Mouse (Mus musculus) lung, postnatal 0 days (tissue): Measurements from ENCODE around the gene Gabrp. TPM values are rescaled to one million over a fixed set of nuclear protein-coding genes. Genes with fewer than 3 reads are reported as not detected.
A peak's percentile ranks its signal among the peaks of the same experiment; 100 is the strongest.

Source experiments
- ATAC-seq: fragments of 200-750 bp; cut with Nextera tagmentation; 2 replicates; pipeline ENCODE4 v1.8.0; 2017; ENCODE audit warnings: moderate library complexity
- DNase-seq: peaks from one replicate; pipeline ENCODE4 v3.0.0-alpha.2; 2016; ENCODE audit warnings: low spot score
- H3K27ac ChIP-seq: fragments of 300-500 bp; sonication (generic); 2 replicates; pipeline ENCODE4 v1.5.1; 2014; ENCODE audit warnings: antibody characterized with exemption, mild to moderate bottlenecking, low read length, mixed read lengths
- H3K27me3 ChIP-seq: fragments of 300-500 bp; sonication (generic); replicated peaks from 2 replicates; pipeline ENCODE4 v1.6.1; 2014; ENCODE audit warnings: low read length, mixed read lengths; ENCODE audit not compliant: insufficient read depth
- H3K36me3 ChIP-seq: fragments of 300-500 bp; sonication (generic); 2 replicates; pipeline ENCODE4 v1.6.1; 2014; ENCODE audit warnings: low read length, mixed read lengths; ENCODE audit not compliant: insufficient read depth
- H3K4me1 ChIP-seq: fragments of 300-500 bp; sonication (generic); 2 replicates; pipeline ENCODE4 v1.6.1; 2014; ENCODE audit warnings: antibody characterized with exemption, low read depth, low read length, mixed read lengths; ENCODE audit not compliant: insufficient read depth
- H3K4me2 ChIP-seq: fragments of 300-500 bp; sonication (generic); replicated peaks from 2 replicates; pipeline ENCODE4 v1.6.1; 2014; ENCODE audit warnings: low read depth, mild to moderate bottlenecking, low read length, moderate library complexity, mixed read lengths
- H3K4me3 ChIP-seq: fragments of 300-500 bp; sonication (generic); 2 replicates; pipeline ENCODE4 v1.5.1; 2014; ENCODE audit warnings: low read depth, low read length
- H3K9ac ChIP-seq: fragments of 300-500 bp; sonication (generic); replicated peaks from 2 replicates; pipeline ENCODE4 v1.6.1; 2014; ENCODE audit warnings: low read depth, mild to moderate bottlenecking
- H3K9me3 ChIP-seq: fragments of 300-500 bp; sonication (generic); 2 replicates; pipeline ENCODE4 v1.6.1; 2016; ENCODE audit warnings: low read length, mixed read lengths
- CTCF ChIP-seq: IDR thresholded peaks from 2 replicates; pipeline ENCODE4 v1.5.1; 2016; ENCODE audit warnings: antibody characterized with exemption, mild to moderate bottlenecking
- EP300 ChIP-seq: IDR thresholded peaks from 2 replicates; pipeline ENCODE4 v1.6.1; 2016; ENCODE audit warnings: antibody characterized with exemption, mild to moderate bottlenecking, control low read depth
- WGBS: fragments of 180-500 bp; shearing (Covaris S2); extraction: QIAGEN DNeasy Blood & Tissue Kit; methylation state at CpG from one replicate; pipeline ENCODE4 v1.1.7; 2014; 5-methylcytosine and 5-hydroxymethylcytosine counted together
- polyA plus RNA-seq: library from polyadenylated mRNA; unstranded; fragments of >200 nt; fragmentation: Nextera tagmentation; extraction: Ambion mirVana; gene quantifications from 2 replicates; pipeline ENCODE4 v1.2.1, GENCODE M21; 2015

The Gabrp gene
- polyA plus RNA-seq, 1 experiment from 2014 or later, result 6.0 TPM

GRCm38 (mm10) chr11:33592826-33593225 lies 14.1 kb upstream of the Gabrp start:
- Histone ChIP-seq H3K4me1 (no peaks in the 10 kb centered on the region), H3K9me3 (no peaks in the 10 kb centered on the region), H3K36me3 (no peaks in the 10 kb centered on the region), H3K4me3 (no peak overlapping the region), H3K9ac (no peak overlapping the region), H3K27ac (no peak overlapping the region), H3K27me3 (no peaks in the 10 kb centered on the region), H3K4me2 (no peak overlapping the region)
- WGBS, result 66% methylated on average over 4 of the region's 4 CpGs
- ATAC-seq (no peak), DNase-seq (no peak)
- TF ChIP-seq EP300 (no peak), CTCF (no peak)

DNA sequence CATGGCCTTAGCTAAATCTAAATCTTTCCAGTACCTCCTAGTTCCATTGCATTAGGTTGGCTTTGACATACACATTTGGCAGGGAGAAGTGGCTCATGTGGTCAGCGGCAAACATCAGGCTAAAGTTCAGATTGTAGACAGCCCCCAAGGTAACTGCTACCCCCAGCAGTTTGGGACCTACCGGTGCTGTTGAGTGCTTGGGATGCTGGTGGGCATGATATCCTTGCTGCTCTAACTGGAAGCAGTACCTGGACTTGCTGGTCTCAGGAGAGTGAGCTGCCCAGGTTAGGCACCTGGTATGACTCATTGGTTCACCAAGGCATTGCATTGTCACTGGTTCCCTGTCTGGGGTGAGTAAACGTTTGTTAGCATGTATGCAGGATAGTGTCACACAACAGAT lies 12.0 kb upstream of the Gabrp start:
- no peak overlapping the region for H3K4me2 ChIP-seq
- TF ChIP-seq CTCF (no peak), EP300 (no peak)
- no peaks in the 10 kb centered on the region for H3K36me3 ChIP-seq
- no peak overlapping the region for H3K4me3 ChIP-seq
- ATAC-seq (no peak), DNase-seq (no peak)
- no peak overlapping the region for H3K27ac ChIP-seq
- 80% methylated on average over 3 of the region's 3 CpGs for WGBS
- H3K9me3 ChIP-seq, result no peaks in the 10 kb centered on the region
- no peak overlapping the region for H3K9ac ChIP-seq
- no peaks in the 10 kb centered on the region for H3K4me1 ChIP-seq
- no peaks in the 10 kb centered on the region for H3K27me3 ChIP-seq

DNA sequence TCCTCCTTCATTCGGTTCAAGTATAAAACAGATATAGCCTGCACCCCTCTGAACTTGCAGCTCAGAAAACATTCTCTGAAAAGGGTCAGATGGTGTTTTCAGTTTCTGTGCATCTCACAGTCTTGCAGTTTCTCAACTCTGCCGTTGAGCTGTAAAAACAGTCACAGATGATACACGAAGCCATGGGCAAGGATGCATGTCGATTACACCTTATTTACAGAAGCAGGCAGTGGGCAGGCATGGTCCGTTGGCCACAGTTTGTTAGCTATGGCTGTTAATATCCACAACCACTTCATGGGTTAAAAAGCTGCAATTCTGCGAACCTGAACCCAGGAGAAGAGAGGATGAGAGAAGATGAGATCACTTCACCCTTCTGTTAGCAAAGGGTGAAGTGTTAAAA lies 7.9 kb upstream of the Gabrp start:
- H3K9me3 ChIP-seq, result no peaks in the 10 kb centered on the region
- no peak for DNase-seq
- no peaks in the 10 kb centered on the region for H3K27me3 ChIP-seq
- H3K4me1 ChIP-seq, result no peaks in the 10 kb centered on the region
- no peak overlapping the region for H3K27ac ChIP-seq
- no peak for ATAC-seq
- no peak for TF ChIP-seq CTCF
- TF ChIP-seq EP300, result no peak
- no peaks in the 10 kb centered on the region for H3K36me3 ChIP-seq
- no peak overlapping the region for H3K4me2 ChIP-seq
- no peak overlapping the region for H3K9ac ChIP-seq
- 70% methylated on average over 6 of the region's 6 CpGs for WGBS
- H3K4me3 ChIP-seq, result no peak overlapping the region

GRCm38 (mm10) chr11:33579621-33580020 lies 862 bp upstream of the Gabrp start:
- no peaks in the 10 kb centered on the region for H3K4me1 ChIP-seq
- no peaks in the 10 kb centered on the region for H3K9me3 ChIP-seq
- 11% methylated on average over 3 of the region's 3 CpGs for WGBS
- H3K4me2 ChIP-seq, result no peak overlapping the region
- H3K36me3 ChIP-seq, result no peaks in the 10 kb centered on the region
- no peak overlapping the region for H3K4me3 ChIP-seq
- TF ChIP-seq EP300 (no peak), CTCF (no peak)
- H3K27me3 ChIP-seq, result no peaks in the 10 kb centered on the region
- ATAC-seq, result peak; percentile 57
- no peak overlapping the region for H3K9ac ChIP-seq
- H3K27ac ChIP-seq, result no peak overlapping the region
- DNase-seq, result peak; percentile 31

DNA sequence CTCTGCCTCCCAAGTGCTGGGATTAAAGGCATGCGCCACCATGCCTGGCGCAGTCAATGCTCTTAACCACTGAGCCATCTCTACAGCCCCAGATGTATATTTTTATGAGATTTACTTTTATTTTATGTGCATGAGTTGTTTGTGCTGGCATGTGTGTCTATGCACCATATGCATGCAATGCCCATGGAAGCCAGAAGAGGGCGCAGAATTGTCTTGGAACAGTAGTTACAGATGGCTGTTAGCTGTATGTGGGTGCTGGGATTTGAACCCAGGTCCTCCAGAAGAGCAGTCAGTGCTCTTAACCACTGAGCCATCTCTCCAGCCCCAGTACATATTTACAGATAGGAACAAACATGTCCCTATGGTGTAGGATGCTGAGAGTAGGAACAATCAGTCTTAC lies 3.8 kb downstream of the Gabrp start:
- H3K9me3 ChIP-seq, result no peaks in the 10 kb centered on the region
- 85% methylated on average over 3 of the region's 3 CpGs for WGBS
- H3K4me2 ChIP-seq, result no peak overlapping the region
- no peaks in the 10 kb centered on the region for H3K4me1 ChIP-seq
- H3K27me3 ChIP-seq, result no peaks in the 10 kb centered on the region
- H3K9ac ChIP-seq, result no peak overlapping the region
- no peaks in the 10 kb centered on the region for H3K36me3 ChIP-seq
- no peak overlapping the region for H3K27ac ChIP-seq
- no peak for TF ChIP-seq EP300
- peak; percentile 41 for TF ChIP-seq CTCF
- DNase-seq (no peak), ATAC-seq (no peak)
- no peak overlapping the region for H3K4me3 ChIP-seq

- peak; percentile 46 for ATAC-seq
- Histone ChIP-seq H3K4me2 (no peak overlapping the region), H3K9ac (no peak overlapping the region), H3K27ac (no peak overlapping the region), H3K4me3 (no peak overlapping the region), H3K9me3 (no peaks in the 10 kb centered on the region), H3K27me3 (no peaks in the 10 kb centered on the region), H3K4me1 (no peaks in the 10 kb centered on the region), H3K36me3 (no peaks in the 10 kb centered on the region)
- DNase-seq, result peak; percentile 66
- TF ChIP-seq EP300 (no peak), CTCF (peak; percentile 70)
These were observed 8.3 kb downstream of the Gabrp start for GRCm38 (mm10) chr11:33570413-33570812.

GRCm38 (mm10) chr11:33563921-33564320 lies 14.8 kb downstream of the Gabrp start:
- H3K4me3 ChIP-seq, result no peak overlapping the region
- ATAC-seq, result no peak
- no peaks in the 10 kb centered on the region for H3K9me3 ChIP-seq
- no peak overlapping the region for H3K27ac ChIP-seq
- WGBS, result 84% methylated on average over 2 of the region's 2 CpGs
- H3K27me3 ChIP-seq, result no peaks in the 10 kb centered on the region
- no peaks in the 10 kb centered on the region for H3K4me1 ChIP-seq
- H3K36me3 ChIP-seq, result no peaks in the 10 kb centered on the region
- no peak for DNase-seq
- no peak overlapping the region for H3K9ac ChIP-seq
- no peak overlapping the region for H3K4me2 ChIP-seq
- TF ChIP-seq CTCF (no peak), EP300 (no peak)
